Mouse (Mus musculus): Measurements from ENCODE around the gene Myrf.
A peak's percentile ranks its signal among the peaks of the same experiment; 100 is the strongest.

Myrf gene

GRCm38 (mm10) chr19:10248128-10248527 lies 7.6 kb upstream of the Myrf start:
- peak; percentile 50 for DNase-seq (ENCODE audit: low read depth, low spot score)

GRCm38 (mm10) chr19:10247165-10247564 lies 6.6 kb upstream of the Myrf start:
- DNase-seq (ENCODE audit: low read depth, low spot score): no peak

- DNase-seq (ENCODE audit: low read depth, low spot score): peak; percentile 54
These were observed 3.6 kb upstream of the Myrf start for GRCm38 (mm10) chr19:10244183-10244582.

- DNase-seq (ENCODE audit: low read depth, low spot score): no peak
These were observed 2.4 kb upstream of the Myrf start for GRCm38 (mm10) chr19:10242916-10243315.

GRCm38 (mm10) chr19:10239975-10240653 lies 434 bp downstream of the Myrf start:
- DNase-seq (ENCODE audit: low read depth, low spot score): no peak

- DNase-seq (ENCODE audit: low read depth, low spot score): no peak
These were observed 1.1 kb downstream of the Myrf start for GRCm38 (mm10) chr19:10239419-10239818.

GRCm38 (mm10) chr19:10238477-10238876 lies 2.1 kb downstream of the Myrf start:
- DNase-seq (ENCODE audit: low read depth, low spot score): no peak

GRCm38 (mm10) chr19:10235784-10236565 lies 4.6 kb downstream of the Myrf start:
- no peak for DNase-seq (ENCODE audit: low read depth, low spot score)

- no peak for DNase-seq (ENCODE audit: low read depth, low spot score)
These were observed 8.1 kb downstream of the Myrf start for GRCm38 (mm10) chr19:10232327-10233017.

- DNase-seq (ENCODE audit: low read depth, low spot score): no peak
These were observed 8.7 kb downstream of the Myrf start for GRCm38 (mm10) chr19:10231871-10232270.

- DNase-seq (ENCODE audit: low read depth, low spot score): peak; percentile 74
These were observed 9.5 kb downstream of the Myrf start for GRCm38 (mm10) chr19:10231016-10231415.

- DNase-seq (ENCODE audit: low read depth, low spot score): no peak
These were observed 14.8 kb downstream of the Myrf start for GRCm38 (mm10) chr19:10225767-10226166.

- no peak for DNase-seq (ENCODE audit: low read depth, low spot score)
These were observed 15.7 kb downstream of the Myrf start for GRCm38 (mm10) chr19:10224637-10225453.

- no peak for DNase-seq (ENCODE audit: low read depth, low spot score)
These were observed 17.0 kb downstream of the Myrf start for GRCm38 (mm10) chr19:10223561-10223960.

- DNase-seq (ENCODE audit: low read depth, low spot score): no peak
These were observed 17.9 kb downstream of the Myrf start for GRCm38 (mm10) chr19:10222656-10223055.

- DNase-seq (ENCODE audit: low read depth, low spot score): peak; percentile 69
These were observed 19.0 kb downstream of the Myrf start for GRCm38 (mm10) chr19:10221585-10221984.

GRCm38 (mm10) chr19:10219593-10219992 lies 21.0 kb downstream of the Myrf start:
- DNase-seq (ENCODE audit: low read depth, low spot score): no peak

- peak; percentile 73 for DNase-seq (ENCODE audit: low read depth, low spot score)
These were observed 21.4 kb downstream of the Myrf start for GRCm38 (mm10) chr19:10219108-10219507.

GRCm38 (mm10) chr19:10216101-10216500 lies 24.4 kb downstream of the Myrf start:
- no peak for DNase-seq (ENCODE audit: low read depth, low spot score)

GRCm38 (mm10) chr19:10213796-10214471 lies 26.6 kb downstream of the Myrf start:
- DNase-seq (ENCODE audit: low read depth, low spot score): no peak

- DNase-seq (ENCODE audit: low read depth, low spot score): no peak
These were observed 29.7 kb downstream of the Myrf start for GRCm38 (mm10) chr19:10210885-10211284.

All from mesoderm, embryonic 11.5 days (tissue).